Mouse (Mus musculus) testis, adult 2 months (tissue): ENCODE results near the gene Usp16.

ENCODE experiments used
- CTCF ChIP-seq: fragments of 200-500 bp; IDR thresholded peaks from 2 replicates; pipeline ENCODE4 v1.5.1; 2012; ENCODE audit warnings: low read depth, mild to moderate bottlenecking, inconsistent platforms, low read length, moderate library complexity; ENCODE audit not compliant: control insufficient read depth, insufficient read depth, insufficient replicate concordance
- POLR2A ChIP-seq: fragments of 200-500 bp; IDR thresholded peaks from 2 replicates; pipeline ENCODE4 v1.6.1; 2012; ENCODE audit warnings: low read depth, mild to moderate bottlenecking, inconsistent platforms, low read length, moderate library complexity; ENCODE audit not compliant: control insufficient read depth

- TF ChIP-seq POLR2A (no peak), CTCF (no peak)
Observed at GRCm38 (mm10) chr16:87444071-87444470, 10.4 kb upstream of the Usp16 start.
